ENCODE assay signal across 13 mouse cellular contexts in genomic region chr7:75498627-75499026, GRCm38 (mm10). TPM values are rescaled to one million over a fixed set of nuclear protein-coding genes. Genes with fewer than 3 reads are reported as not detected.
DNase-seq lines count a peak whose midpoint lies in the region; ATAC-seq and TF ChIP-seq lines count a peak whose summit lies in the region.
"Had no signal": no experiment of that assay in that cellular context is flagged by ENCODE, and none has a peak within 500 bp of the region (broad histone marks: within the 10 kb centered on the region; RNA-seq: fewer than 3 reads in every experiment).

No protein-coding gene starts in this region.

- DNase-seq in retina, postnatal 1 day: peak; percentile 36
- no peak for DNase-seq in retina, embryonic 14.5 days (ENCODE audit: low spot score)
- DNase-seq in kidney, postnatal 14 days: peak; percentile 57
- no peak for DNase-seq in thymus, postnatal 0 days (ENCODE audit: low spot score)
- no peak for DNase-seq in cerebellum, adult 2 months
- DNase-seq: cerebellum, adult 9-11 months; forebrain, postnatal 0 days; thymus, postnatal 14 days had no signal

- H3K4me2 ChIP-seq in intestine, embryonic 15.5 days (replicated peaks): 0 out of 2 replicates have a peak overlapping the region, but pooled peaks have one; percentile 10

- no peaks in the 10 kb centered on the region for H3K9me3 ChIP-seq in intestine, embryonic 15.5 days
- H3K9me3 ChIP-seq: megakaryocyte, embryonic 14.5 days had no signal

- no peak for TF ChIP-seq POLR2A in cerebellum, adult 2 months (IDR thresholded peaks at IDR 0.05; ENCODE audit: borderline replicate concordance, insufficient read depth, low read length)

- peaks cover 7% of the 10 kb centered on the region for H3K4me1 ChIP-seq in intestine, embryonic 15.5 days (replicated peaks)
- no peaks in the 10 kb centered on the region for H3K4me1 ChIP-seq in cerebellum, adult 2 months (ENCODE audit: control insufficient read depth, insufficient read depth, low read length)

- peak overlapping the region; percentile 41; the same call in 1 of the 2 replicates for H3K27ac ChIP-seq in intestine, embryonic 15.5 days
- H3K27ac ChIP-seq in cerebellum, adult 2 months (ENCODE audit: insufficient read depth, low read length): no peak overlapping the region

- H3K36me3 ChIP-seq in intestine, embryonic 15.5 days: no peaks in the 10 kb centered on the region

- H3K4me3 ChIP-seq in intestine, embryonic 15.5 days (replicated peaks): no peak overlapping the region
- H3K4me3 ChIP-seq in cerebellum, adult 2 months (replicated peaks; ENCODE audit: insufficient read depth, low read depth, low read length): no peak overlapping the region
- H3K4me3 ChIP-seq: megakaryocyte, embryonic 14.5 days; myocyte had no signal

- H3K27me3 ChIP-seq in intestine, embryonic 15.5 days (replicated peaks): no peaks in the 10 kb centered on the region
- no peaks in the 10 kb centered on the region for H3K27me3 ChIP-seq in cerebellum, adult 2 months (ENCODE audit: control insufficient read depth, insufficient read depth, low read length)
- H3K27me3 ChIP-seq: CH12.LX; megakaryocyte, embryonic 14.5 days had no signal

- no peak overlapping the region for H3K9ac ChIP-seq in intestine, embryonic 15.5 days
- H3K9ac ChIP-seq: forebrain, postnatal 0 days had no signal

- ATAC-seq in intestine, embryonic 15.5 days: peak; percentile 88
- no peak for ATAC-seq in erythroid progenitor cell, adult 5-6 weeks (replicated peaks; ENCODE audit: low FRiP score, poor library complexity, severe bottlenecking)
- ATAC-seq: forebrain, postnatal 0 days had no signal

- no peak for TF ChIP-seq CTCF in cerebellum, adult 2 months (IDR thresholded peaks at IDR 0.05; ENCODE audit: borderline replicate concordance, insufficient read depth, low read depth, low read length)

- 28% methylated on average over 5 of the region's 5 CpGs for WGBS in intestine, embryonic 15.5 days
- 75% methylated on average over 5 of the region's 5 CpGs for WGBS in cerebellum, adult 2 months

RNA-seq across cellular contexts. Expression of gene Akap13, which starts 43.3 kb away (rescaled TPM):
- polyA plus RNA-seq in intestine, embryonic 15.5 days (2015; fragmentation: Nextera tagmentation; extraction: Ambion mirVana): 29.4 and 31.2 TPM in 2 replicates
- 47.3 and 72.9 TPM in 2 replicates for polyA plus RNA-seq in thymus, postnatal 0 days (2015; fragmentation: Nextera tagmentation; extraction: Ambion mirVana)
- total RNA-seq in erythroid progenitor cell, adult 5-6 weeks (2015; ENCODE audit: low replicate concordance): 156 and 195 TPM in 2 replicates
- total RNA-seq in erythroid progenitor cell, adult 5-6 weeks (2017; ENCODE audit: low replicate concordance): 532 and 563 TPM in 2 replicates
- 4.3 and 5.4 TPM in 2 replicates for polyA plus RNA-seq in cerebellum, adult 2 months (2012; rRNA removed)

Comparison
In these comparisons a context has a peak if more than half of its experiments do, and no peak if none do; other contexts are left out.
1. DNase-seq: peak in retina, postnatal 1 day (single experiment) and kidney, postnatal 14 days (single experiment); none in retina, embryonic 14.5 days (single experiment), thymus, postnatal 0 days (single experiment) and cerebellum, adult 2 months (0 of 2).